In the genomic region with DNA sequence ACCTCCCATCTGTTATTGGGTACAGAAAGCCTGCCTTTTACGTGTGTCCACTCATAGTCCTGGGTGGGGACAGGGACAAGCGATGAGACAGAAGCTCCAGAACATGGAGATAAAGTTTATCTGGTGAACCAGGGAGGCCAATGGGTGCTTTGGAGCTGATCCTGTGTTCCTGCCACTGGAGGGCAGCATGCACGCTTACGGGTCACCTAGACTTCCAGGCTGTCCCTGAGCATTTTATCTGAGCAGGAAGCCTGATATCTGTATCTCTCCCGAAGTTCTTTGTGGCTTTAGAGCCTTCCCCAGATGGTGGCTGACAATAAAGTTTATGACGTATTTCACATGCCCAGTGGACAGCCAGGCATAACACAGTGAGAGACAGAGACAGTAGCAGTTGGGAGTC, we compare ENCODE assay signal across 8 mouse cellular contexts. TPM values are rescaled to one million over a fixed set of nuclear protein-coding genes. Genes with fewer than 3 reads are reported as not detected.
DNase-seq lines count a peak whose midpoint lies in the region; ATAC-seq lines count a peak whose summit lies in the region.

No protein-coding gene starts in this region.

- no peak for ATAC-seq in forebrain, embryonic 11.5 days (replicated peaks; ENCODE audit: low FRiP score)
- ATAC-seq in forebrain, embryonic 16.5 days: no peak
- ATAC-seq in forebrain, embryonic 15.5 days (replicated peaks): 0 out of 2 replicates have a peak, but pooled peaks have one; percentile 43
- peak; percentile 67 for ATAC-seq in megakaryocyte, adult 5-6 weeks (ENCODE audit: poor library complexity, severe bottlenecking)

- no peak overlapping the region for H3K9ac ChIP-seq in forebrain, embryonic 11.5 days (ENCODE audit: low read length)
- no peak overlapping the region for H3K9ac ChIP-seq in forebrain, embryonic 16.5 days (replicated peaks; ENCODE audit: low read depth, low read length)
- no peak overlapping the region for H3K9ac ChIP-seq in forebrain, embryonic 15.5 days (replicated peaks)

- no peaks in the 10 kb centered on the region for H3K9me3 ChIP-seq in forebrain, embryonic 11.5 days (ENCODE audit: control insufficient read depth, low read length)
- no peaks in the 10 kb centered on the region for H3K9me3 ChIP-seq in forebrain, embryonic 16.5 days (ENCODE audit: control insufficient read depth, low read length)
- no peaks in the 10 kb centered on the region for H3K9me3 ChIP-seq in forebrain, embryonic 15.5 days

- H3K36me3 ChIP-seq in forebrain, embryonic 11.5 days (ENCODE audit: control insufficient read depth, insufficient read depth, low read length): no peaks in the 10 kb centered on the region
- H3K36me3 ChIP-seq in forebrain, embryonic 16.5 days (ENCODE audit: control insufficient read depth, insufficient read depth): no peaks in the 10 kb centered on the region
- no peaks in the 10 kb centered on the region for H3K36me3 ChIP-seq in forebrain, embryonic 15.5 days

- H3K27me3 ChIP-seq in forebrain, embryonic 11.5 days (ENCODE audit: control insufficient read depth, insufficient read depth, low read length): no peaks in the 10 kb centered on the region
- H3K27me3 ChIP-seq in forebrain, embryonic 16.5 days (replicated peaks; ENCODE audit: control insufficient read depth, insufficient read depth, low read length): no peaks in the 10 kb centered on the region
- H3K27me3 ChIP-seq in forebrain, embryonic 15.5 days: no peaks in the 10 kb centered on the region

- no peaks in the 10 kb centered on the region for H3K4me1 ChIP-seq in forebrain, embryonic 11.5 days (replicated peaks; ENCODE audit: control insufficient read depth, insufficient read depth, low read length)
- no peaks in the 10 kb centered on the region for H3K4me1 ChIP-seq in forebrain, embryonic 16.5 days (replicated peaks; ENCODE audit: control insufficient read depth, insufficient read depth, low read length)
- no peaks in the 10 kb centered on the region for H3K4me1 ChIP-seq in forebrain, embryonic 15.5 days

- peak; percentile 70 for DNase-seq in forebrain, embryonic 11.5 days (ENCODE audit: low spot score)
- peak; percentile 48 for DNase-seq in urinary bladder, postnatal 14 days (ENCODE audit: low spot score)
- no peak for DNase-seq in urinary bladder, adult 18-20 months (ENCODE audit: low spot score in 2 of 2)
- peak; percentile 26 for DNase-seq in kidney, postnatal 14 days
- DNase-seq in yolk sac, embryonic 10.5 days (ENCODE audit: low spot score): peak; percentile 41

- WGBS in forebrain, embryonic 11.5 days: 46% methylated on average over 6 of the region's 6 CpGs
- 45% methylated on average over 6 of the region's 6 CpGs for WGBS in forebrain, embryonic 16.5 days
- 42% methylated on average over 6 of the region's 6 CpGs for WGBS in forebrain, embryonic 15.5 days

- no peak overlapping the region for H3K4me2 ChIP-seq in forebrain, embryonic 11.5 days (ENCODE audit: low read depth, low read length, severe bottlenecking)
- no peak overlapping the region for H3K4me2 ChIP-seq in forebrain, embryonic 16.5 days (ENCODE audit: low read length)
- H3K4me2 ChIP-seq in forebrain, embryonic 15.5 days (replicated peaks): no peak overlapping the region

- no peak overlapping the region for H3K27ac ChIP-seq in forebrain, embryonic 11.5 days (ENCODE audit: low read depth, low read length)
- H3K27ac ChIP-seq in forebrain, embryonic 16.5 days (ENCODE audit: low read length): no peak overlapping the region
- H3K27ac ChIP-seq in forebrain, embryonic 15.5 days (replicated peaks): no peak overlapping the region

- no peak overlapping the region for H3K4me3 ChIP-seq in forebrain, embryonic 11.5 days (ENCODE audit: low read depth, low read length)
- H3K4me3 ChIP-seq in forebrain, embryonic 16.5 days (replicated peaks; ENCODE audit: low read length): no peak overlapping the region
- H3K4me3 ChIP-seq in forebrain, embryonic 15.5 days: no peak overlapping the region

RNA-seq across cellular contexts. Expression of a gene that starts 41.2 kb away (rescaled TPM):
- 2.8 and 3.2 TPM in 2 replicates for polyA plus RNA-seq in forebrain, embryonic 11.5 days (2014; fragmentation: Nextera tagmentation; extraction: Ambion mirVana)
- 2.8 and 3.4 TPM in 2 replicates for polyA plus RNA-seq in forebrain, embryonic 16.5 days (2015; fragmentation: Nextera tagmentation; extraction: Ambion mirVana)
- polyA plus RNA-seq in forebrain, embryonic 15.5 days (2015; fragmentation: Nextera tagmentation; extraction: Ambion mirVana): 2.2 TPM in 2 replicates
- 16.8 and 17.5 TPM in 2 replicates for total RNA-seq in megakaryocyte, adult 5-6 weeks (2015)
- 4.8 and 6.9 TPM in 2 replicates for total RNA-seq in megakaryocyte, adult 5-6 weeks (2017)

Comparison
In these comparisons a context has a peak if more than half of its experiments do, and no peak if none do; other contexts are left out.
1. ATAC-seq: peak in forebrain, embryonic 15.5 days (single experiment) and megakaryocyte, adult 5-6 weeks (single experiment); none in forebrain, embryonic 11.5 days (single experiment) and forebrain, embryonic 16.5 days (single experiment).
2. DNase-seq: peak in forebrain, embryonic 11.5 days (single experiment), urinary bladder, postnatal 14 days (single experiment), kidney, postnatal 14 days (single experiment) and yolk sac, embryonic 10.5 days (single experiment); none in urinary bladder, adult 18-20 months (0 of 2).